Mouse (Mus musculus): ENCODE measurements at regions not wholly inside any gene's neighbourhood (a gene's known extent, or its start where the extent isn't known, plus 50 kb on each side); places are given as distances from the start of the nearest gene placed in this dataset.

- no peaks in the 10 kb centered on the region for H3K27me3 ChIP-seq (ENCODE audit: insufficient read depth, low read length)
- 61% methylated on average over 5 of the region's 5 CpGs for WGBS (ENCODE audit: insufficient replicate concordance)
- H3K27ac ChIP-seq (ENCODE audit: low read depth) = no peak overlapping the region
- no peaks in the 10 kb centered on the region for H3K4me1 ChIP-seq (ENCODE audit: insufficient read depth)
- no peaks in the 10 kb centered on the region for H3K9me3 ChIP-seq (ENCODE audit: low read length)
- H3K4me3 ChIP-seq (ENCODE audit: low read depth, low read length) = no peak overlapping the region
- no peak for TF ChIP-seq CTCF (IDR thresholded peaks at IDR 0.05; ENCODE audit: low read depth)
- no peak for TF ChIP-seq EP300 (IDR thresholded peaks at IDR 0.05; ENCODE audit: low read depth)
- ATAC-seq (no peak), DNase-seq (no peak)
- no peaks in the 10 kb centered on the region for H3K36me3 ChIP-seq (replicated peaks; ENCODE audit: insufficient read depth, low read length)
- H3K4me2 ChIP-seq (ENCODE audit: low read depth, low read length) = no peak overlapping the region
- H3K9ac ChIP-seq (replicated peaks) = no peak overlapping the region
Measured at GRCm38 (mm10) chr14:114821672-114822071, 270.3 kb upstream of the Gpc5 start.

- Histone ChIP-seq H3K9ac (replicated peaks) (no peak overlapping the region), H3K4me3 (ENCODE audit: low read depth, low read length) (no peak overlapping the region), H3K27ac (ENCODE audit: low read depth) (no peak overlapping the region), H3K4me2 (ENCODE audit: low read depth, low read length) (no peak overlapping the region), H3K4me1 (ENCODE audit: insufficient read depth) (no peaks in the 10 kb centered on the region), H3K36me3 (replicated peaks; ENCODE audit: insufficient read depth, low read length) (no peaks in the 10 kb centered on the region), H3K9me3 (ENCODE audit: low read length) (no peaks in the 10 kb centered on the region), H3K27me3 (ENCODE audit: insufficient read depth, low read length) (no peaks in the 10 kb centered on the region)
- no peak for DNase-seq
- WGBS (ENCODE audit: insufficient replicate concordance) = 50% methylated on average over 10 of the region's 10 CpGs
- no peak for ATAC-seq
- no peak for TF ChIP-seq CTCF (IDR thresholded peaks at IDR 0.05; ENCODE audit: low read depth)
- TF ChIP-seq EP300 (IDR thresholded peaks at IDR 0.05; ENCODE audit: low read depth) = no peak
Measured at GRCm38 (mm10) chr14:114826662-114827321, 265.2 kb upstream of the Gpc5 start.

GRCm38 (mm10) chr14:114829310-114829709 lies 262.7 kb upstream of the Gpc5 start:
- no peaks in the 10 kb centered on the region for H3K27me3 ChIP-seq (ENCODE audit: insufficient read depth, low read length)
- ATAC-seq = no peak
- H3K9me3 ChIP-seq (ENCODE audit: low read length) = no peaks in the 10 kb centered on the region
- 61% methylated on average over 2 of the region's 2 CpGs for WGBS (ENCODE audit: insufficient replicate concordance)
- H3K4me1 ChIP-seq (ENCODE audit: insufficient read depth) = no peaks in the 10 kb centered on the region
- no peaks in the 10 kb centered on the region for H3K36me3 ChIP-seq (replicated peaks; ENCODE audit: insufficient read depth, low read length)
- H3K9ac ChIP-seq (replicated peaks) = no peak overlapping the region
- DNase-seq = no peak
- TF ChIP-seq EP300 (IDR thresholded peaks at IDR 0.05; ENCODE audit: low read depth) (no peak), CTCF (IDR thresholded peaks at IDR 0.05; ENCODE audit: low read depth) (no peak)
- H3K27ac ChIP-seq (ENCODE audit: low read depth) = no peak overlapping the region
- H3K4me3 ChIP-seq (ENCODE audit: low read depth, low read length) = no peak overlapping the region
- H3K4me2 ChIP-seq (ENCODE audit: low read depth, low read length) = no peak overlapping the region

- no peaks in the 10 kb centered on the region for H3K9me3 ChIP-seq (ENCODE audit: low read length)
- peak; percentile 32; the same call in 1 of the 2 replicates for TF ChIP-seq CTCF (IDR thresholded peaks at IDR 0.05; ENCODE audit: low read depth)
- TF ChIP-seq EP300 (IDR thresholded peaks at IDR 0.05; ENCODE audit: low read depth) = no peak
- H3K36me3 ChIP-seq (replicated peaks; ENCODE audit: insufficient read depth, low read length) = no peaks in the 10 kb centered on the region
- H3K4me2 ChIP-seq (ENCODE audit: low read depth, low read length) = no peak overlapping the region
- WGBS (ENCODE audit: insufficient replicate concordance) = 67% methylated on average over 11 of the region's 11 CpGs
- ATAC-seq (no peak), DNase-seq (no peak)
- no peaks in the 10 kb centered on the region for H3K4me1 ChIP-seq (ENCODE audit: insufficient read depth)
- no peak overlapping the region for H3K4me3 ChIP-seq (ENCODE audit: low read depth, low read length)
- H3K27me3 ChIP-seq (ENCODE audit: insufficient read depth, low read length) = no peaks in the 10 kb centered on the region
- H3K9ac ChIP-seq (replicated peaks) = no peak overlapping the region
- no peak overlapping the region for H3K27ac ChIP-seq (ENCODE audit: low read depth)
Measured at GRCm38 (mm10) chr14:114832987-114833386, 259.0 kb upstream of the Gpc5 start.

- H3K27me3 ChIP-seq (ENCODE audit: insufficient read depth, low read length) = no peaks in the 10 kb centered on the region
- no peaks in the 10 kb centered on the region for H3K4me1 ChIP-seq (ENCODE audit: insufficient read depth)
- TF ChIP-seq EP300 (IDR thresholded peaks at IDR 0.05; ENCODE audit: low read depth) = no peak
- H3K9me3 ChIP-seq (ENCODE audit: low read length) = no peaks in the 10 kb centered on the region
- no peak for DNase-seq
- no peak for ATAC-seq
- no peak overlapping the region for H3K9ac ChIP-seq (replicated peaks)
- no peak overlapping the region for H3K27ac ChIP-seq (ENCODE audit: low read depth)
- WGBS (ENCODE audit: insufficient replicate concordance) = 49% methylated on average over 3 of the region's 3 CpGs
- H3K4me2 ChIP-seq (ENCODE audit: low read depth, low read length) = no peak overlapping the region
- no peaks in the 10 kb centered on the region for H3K36me3 ChIP-seq (replicated peaks; ENCODE audit: insufficient read depth, low read length)
- no peak overlapping the region for H3K4me3 ChIP-seq (ENCODE audit: low read depth, low read length)
Measured at GRCm38 (mm10) chr14:114836723-114837349, 255.2 kb upstream of the Gpc5 start.

GRCm38 (mm10) chr14:114837652-114838276 lies 254.3 kb upstream of the Gpc5 start:
- TF ChIP-seq CTCF (IDR thresholded peaks at IDR 0.05; ENCODE audit: low read depth) (no peak), EP300 (IDR thresholded peaks at IDR 0.05; ENCODE audit: low read depth) (no peak)
- ATAC-seq = no peak
- H3K27me3 ChIP-seq (ENCODE audit: insufficient read depth, low read length) = no peaks in the 10 kb centered on the region

More at GRCm38 (mm10) chr14:114837652-114838276, 254.3 kb upstream of the Gpc5 start:
- Histone ChIP-seq H3K27ac (ENCODE audit: low read depth) (no peak overlapping the region), H3K4me2 (ENCODE audit: low read depth, low read length) (no peak overlapping the region), H3K4me3 (ENCODE audit: low read depth, low read length) (no peak overlapping the region), H3K9me3 (ENCODE audit: low read length) (no peaks in the 10 kb centered on the region), H3K4me1 (ENCODE audit: insufficient read depth) (no peaks in the 10 kb centered on the region), H3K36me3 (replicated peaks; ENCODE audit: insufficient read depth, low read length) (no peaks in the 10 kb centered on the region), H3K9ac (replicated peaks) (no peak overlapping the region)
- 77% methylated on average over 16 of the region's 16 CpGs for WGBS (ENCODE audit: insufficient replicate concordance)
- DNase-seq = no peak

Measured in liver, postnatal 0 days (tissue).